Comparison of ENCODE assay signal across 8 mouse cellular contexts in the genomic region with DNA sequence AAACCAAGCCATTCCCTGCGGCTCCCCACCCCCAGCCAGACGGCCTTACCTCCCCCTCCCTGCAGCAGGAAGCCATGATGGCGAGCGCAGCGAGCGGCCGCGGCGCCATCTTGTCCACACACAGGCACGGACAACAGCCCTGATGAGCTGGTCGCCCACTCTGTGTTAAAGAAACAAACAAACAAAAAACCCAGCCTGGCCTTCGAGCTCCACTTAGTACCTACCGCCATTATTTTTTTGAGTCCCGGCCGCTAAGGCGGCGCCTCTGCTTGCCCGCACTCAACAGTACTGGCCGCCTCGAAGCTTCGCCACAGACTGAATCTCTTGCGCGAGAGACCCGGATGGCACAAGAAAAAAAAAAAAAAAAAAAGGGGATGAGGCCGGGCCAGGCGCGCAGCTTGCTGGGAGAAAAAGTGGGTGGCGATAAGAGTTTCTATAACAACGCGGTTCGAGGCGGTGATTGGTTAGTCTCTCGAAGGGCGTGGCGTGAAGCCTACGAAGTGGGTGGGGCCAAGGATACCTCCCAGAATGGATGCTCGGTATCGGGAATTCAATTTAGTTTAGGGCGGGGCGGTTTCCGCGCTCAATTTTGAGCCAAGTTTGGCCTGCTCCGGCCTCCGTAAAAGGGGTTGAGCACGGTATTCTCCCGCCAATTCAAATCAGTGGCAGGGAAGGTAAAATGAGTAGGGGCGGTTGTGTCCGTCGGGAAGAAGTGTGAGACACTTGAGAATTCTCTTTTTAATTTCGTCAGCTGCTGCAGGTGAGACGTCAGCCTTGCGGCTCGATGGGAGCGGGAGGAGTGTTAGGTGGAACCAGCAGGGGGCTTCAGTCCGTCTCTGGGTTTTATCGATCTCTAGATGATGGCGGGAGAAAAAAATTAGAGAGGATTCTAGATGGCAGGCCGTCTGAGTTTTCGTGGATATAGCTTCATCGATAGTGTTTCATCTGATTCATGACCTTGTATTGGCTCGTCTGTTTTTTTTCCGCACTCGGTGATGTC. TPM values are rescaled to one million over a fixed set of nuclear protein-coding genes. Genes with fewer than 3 reads are reported as not detected.
DNase-seq lines count a peak whose midpoint lies in the region; ATAC-seq and TF ChIP-seq lines count a peak whose summit lies in the region.

A gene (minus strand): TSS at position 350 of the 1,000 bp plus-strand sequence.
A gene (plus strand): TSS at position 652 of the 1,000 bp plus-strand sequence.

- H3K27me3 ChIP-seq in kidney, embryonic 14.5 days (ENCODE audit: control insufficient read depth, insufficient read depth, low read length): no peaks in the 10 kb centered on the region
- H3K27me3 ChIP-seq in limb, embryonic 15.5 days: no peaks in the 10 kb centered on the region

- peak; percentile 97 for TF ChIP-seq POLR2A in bone marrow macrophage, adult 2 months (IDR thresholded peaks at IDR 0.05; ENCODE audit: borderline replicate concordance, low read depth, low read length)
- TF ChIP-seq POLR2A in embryonic fibroblast, embryonic 13.5 days (IDR thresholded peaks at IDR 0.05; ENCODE audit: low read depth, low read length): peak; percentile 97

- ATAC-seq in kidney, embryonic 14.5 days (ENCODE audit: low FRiP score, low TSS enrichment): peak; percentile 99
- peak; percentile 100 for ATAC-seq in limb, embryonic 15.5 days (ENCODE audit: insufficient number of reproducible peaks, low FRiP score, low TSS enrichment, low read depth)

- TF ChIP-seq CTCF in bone marrow macrophage, adult 2 months (IDR thresholded peaks at IDR 0.05; ENCODE audit: low read depth, low read length): no peak
- no peak for TF ChIP-seq CTCF in embryonic fibroblast, embryonic 13.5 days (IDR thresholded peaks at IDR 0.05; ENCODE audit: borderline replicate concordance, insufficient read depth, low read length)

- WGBS in kidney, embryonic 14.5 days: under 1% methylated on average over 63 of the region's 63 CpGs
- under 1% methylated on average over 56 of the region's 63 CpGs for WGBS in limb, embryonic 15.5 days

- no peaks in the 10 kb centered on the region for H3K9me3 ChIP-seq in kidney, embryonic 14.5 days (ENCODE audit: control insufficient read depth, low read length)
- H3K9me3 ChIP-seq in limb, embryonic 15.5 days: no peaks in the 10 kb centered on the region

- peaks cover 20% of the 10 kb centered on the region for H3K36me3 ChIP-seq in kidney, embryonic 14.5 days (ENCODE audit: control insufficient read depth, insufficient read depth, low read length)
- peaks cover 9% of the 10 kb centered on the region for H3K36me3 ChIP-seq in limb, embryonic 15.5 days

- peaks cover 10% of the 10 kb centered on the region for H3K4me1 ChIP-seq in bone marrow macrophage, adult 2 months (ENCODE audit: control insufficient read depth, insufficient read depth, low read length)
- peaks cover 5% of the 10 kb centered on the region for H3K4me1 ChIP-seq in embryonic fibroblast, embryonic 13.5 days (ENCODE audit: control insufficient read depth, insufficient read depth, low read length)
- peaks cover 15% of the 10 kb centered on the region; the same call in 1 of the 2 replicates for H3K4me1 ChIP-seq in kidney, embryonic 14.5 days (ENCODE audit: control insufficient read depth, insufficient read depth, low read length)
- H3K4me1 ChIP-seq in limb, embryonic 15.5 days: peaks cover 29% of the 10 kb centered on the region

- peak within 1 kb of the TSS; percentile 91 for H3K9ac ChIP-seq in kidney, embryonic 14.5 days (ENCODE audit: low read depth, low read length)
- H3K9ac ChIP-seq in limb, embryonic 15.5 days: peak within 1 kb of the TSS; percentile 76

- peak within 1 kb of the TSS; percentile 50 for H3K4me2 ChIP-seq in kidney, embryonic 14.5 days (replicated peaks; ENCODE audit: low read depth, low read length)
- peak within 1 kb of the TSS; percentile 72 for H3K4me2 ChIP-seq in limb, embryonic 15.5 days

- peak within 1 kb of the TSS; percentile 92 for H3K4me3 ChIP-seq in bone marrow macrophage, adult 2 months (ENCODE audit: insufficient read depth, low read length)
- H3K4me3 ChIP-seq in embryonic fibroblast, embryonic 13.5 days (ENCODE audit: insufficient read depth, low read length): peak within 1 kb of the TSS; percentile 99
- peak within 1 kb of the TSS; percentile 85 for H3K4me3 ChIP-seq in kidney, embryonic 14.5 days (ENCODE audit: low read length)
- peak within 1 kb of the TSS; percentile 68 for H3K4me3 ChIP-seq in limb, embryonic 15.5 days

- H3K27ac ChIP-seq in bone marrow macrophage, adult 2 months (ENCODE audit: insufficient read depth, low read depth, low read length): peak within 1 kb of the TSS; percentile 99
- peak within 1 kb of the TSS; percentile 98 for H3K27ac ChIP-seq in embryonic fibroblast, embryonic 13.5 days (ENCODE audit: insufficient read depth, low read length)
- peak within 1 kb of the TSS; percentile 99 for H3K27ac ChIP-seq in kidney, embryonic 14.5 days (ENCODE audit: low read depth, low read length)
- peak within 1 kb of the TSS; percentile 99 for H3K27ac ChIP-seq in limb, embryonic 15.5 days

- DNase-seq in A20 (ENCODE audit: low read depth, low spot score): peak; percentile 100
- DNase-seq in heart, adult 9 months (ENCODE audit: low spot score in 2 of 2): peak; percentile 100
- peak; percentile 98 to 99 for DNase-seq in monocyte, adult 2 months (ENCODE audit: low read depth in 1 of 2, low spot score in 2 of 2)
- peak; percentile 98 to 99 for DNase-seq in spleen, postnatal 36 days (ENCODE audit: low spot score in 2 of 2)

RNA-seq across cellular contexts. Expression of the first gene that starts in this region (rescaled TPM):
- polyA plus RNA-seq in bone marrow macrophage, adult 2 months (2012; ENCODE audit: insufficient read depth, insufficient read length, missing spikeins): 116 and 123 TPM in 2 replicates
- polyA plus RNA-seq in embryonic fibroblast, embryonic 13.5 days (2011; ENCODE audit: insufficient read length, low read depth, missing spikeins): 105 and 122 TPM in 2 replicates
- polyA plus RNA-seq in kidney, embryonic 14.5 days (2014; fragmentation: Nextera tagmentation; extraction: Ambion mirVana): 128 and 153 TPM in 2 replicates
- 109 and 111 TPM in 2 replicates for polyA plus RNA-seq in limb, embryonic 15.5 days (2015; fragmentation: Nextera tagmentation; extraction: Ambion mirVana)

RNA-seq across cellular contexts. Expression of the second gene that starts in this region (rescaled TPM):
- polyA plus RNA-seq in bone marrow macrophage, adult 2 months (2012; ENCODE audit: insufficient read depth, insufficient read length, missing spikeins): 13.9 and 19.6 TPM in 2 replicates
- polyA plus RNA-seq in embryonic fibroblast, embryonic 13.5 days (2011; ENCODE audit: insufficient read length, low read depth, missing spikeins): 24.7 and 42.0 TPM in 2 replicates
- 33.7 and 35.9 TPM in 2 replicates for polyA plus RNA-seq in kidney, embryonic 14.5 days (2014; fragmentation: Nextera tagmentation; extraction: Ambion mirVana)
- 20.1 and 21.0 TPM in 2 replicates for polyA plus RNA-seq in limb, embryonic 15.5 days (2015; fragmentation: Nextera tagmentation; extraction: Ambion mirVana)

Comparison
In these comparisons a context has a peak if more than half of its experiments do, and no peak if none do; other contexts are left out.
1. Peak in every context shown above with its lines: DNase-seq, ATAC-seq, H3K4me3 ChIP-seq and H3K27ac ChIP-seq.